Mouse (Mus musculus) cortical plate, adult 2 months (tissue): ENCODE measurements around the gene Mtfmt.

ENCODE experiments used
- CTCF ChIP-seq: fragments of 200-500 bp; IDR thresholded peaks from 2 replicates; pipeline ENCODE4 v1.5.1; 2011; ENCODE audit warnings: mild to moderate bottlenecking, control low read depth, low read length; ENCODE audit not compliant: insufficient read depth; ENCODE audit errors: extremely low read depth
- POLR2A ChIP-seq: fragments of 200-500 bp; IDR thresholded peaks from 2 replicates; pipeline ENCODE4 v1.6.1; 2011; ENCODE audit warnings: mild to moderate bottlenecking, low read length, control low read depth; ENCODE audit not compliant: insufficient read depth; ENCODE audit errors: extremely low read depth

DNA sequence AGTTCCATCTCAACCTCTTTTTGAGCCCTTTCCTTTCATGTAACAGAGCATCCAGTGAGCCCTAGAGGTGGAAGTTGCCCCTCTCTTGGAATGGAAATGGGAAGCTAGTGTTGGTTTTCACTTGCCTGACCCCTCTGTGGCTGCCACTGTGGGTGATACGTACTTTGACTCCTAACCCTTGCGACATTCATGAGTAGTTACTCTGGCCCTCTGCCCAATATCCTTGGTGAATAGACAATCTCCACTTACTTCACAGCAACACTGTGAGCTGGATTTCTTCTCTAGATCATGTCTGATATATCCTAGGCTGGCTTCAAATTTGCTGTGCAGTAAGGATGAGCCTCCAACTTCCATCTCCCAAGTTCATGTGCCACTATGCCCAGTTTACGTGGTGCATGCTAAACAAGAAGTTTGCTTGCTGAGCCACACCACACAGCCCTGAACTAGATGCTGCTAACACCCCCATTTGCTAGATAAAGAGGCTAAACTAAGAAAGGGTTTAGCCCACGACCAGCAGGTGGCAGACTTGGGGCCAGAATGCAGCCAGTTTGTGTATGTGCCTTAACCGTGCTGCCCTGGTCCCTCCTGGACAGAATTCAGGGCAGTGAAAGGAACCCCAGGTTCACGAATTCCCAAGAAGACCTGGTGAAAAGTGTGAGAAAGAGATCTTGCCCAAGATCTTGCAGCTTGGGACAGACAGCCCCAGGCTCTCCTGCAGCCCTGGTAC lies 42.8 kb upstream of the Mtfmt start:
- no peak for TF ChIP-seq POLR2A
- TF ChIP-seq CTCF: peak; percentile 75
